Mouse (Mus musculus) forebrain, embryonic 11.5 days (tissue): ENCODE data around the gene Cd68. TPM values are rescaled to one million over a fixed set of nuclear protein-coding genes. Genes with fewer than 3 reads are reported as not detected.

Experiments used
- ATAC-seq: fragments of 200-750 bp; cut with Nextera tagmentation; replicated peaks from 2 replicates; pipeline ENCODE4 v1.8.0; 2017; ENCODE audit warnings: moderate TSS enrichment; ENCODE audit not compliant: low FRiP score
- DNase-seq: peaks from one replicate; pipeline ENCODE4 v3.0.0-alpha.2; 2017; ENCODE audit warnings: low spot score
- H3K27ac ChIP-seq: fragments of 300-500 bp; sonication (generic); 2 replicates; pipeline ENCODE4 v1.5.1; 2014; ENCODE audit warnings: low read depth, low read length
- H3K27me3 ChIP-seq: fragments of 300-500 bp; sonication (generic); 2 replicates; pipeline ENCODE4 v1.6.1; 2014; ENCODE audit warnings: mild to moderate bottlenecking, low read length, mixed read lengths; ENCODE audit not compliant: control insufficient read depth, insufficient read depth
- H3K36me3 ChIP-seq: fragments of 300-500 bp; sonication (generic); 2 replicates; pipeline ENCODE4 v1.6.1; 2014; ENCODE audit warnings: mild to moderate bottlenecking, low read length, moderate library complexity, mixed read lengths; ENCODE audit not compliant: control insufficient read depth, insufficient read depth
- H3K4me1 ChIP-seq: fragments of 300-500 bp; sonication (generic); replicated peaks from 2 replicates; pipeline ENCODE4 v1.6.1; 2014; ENCODE audit warnings: low read length, mixed read lengths; ENCODE audit not compliant: control insufficient read depth, insufficient read depth
- H3K4me2 ChIP-seq: fragments of 300-500 bp; sonication (generic); 2 replicates; pipeline ENCODE4 v1.6.1; 2014; ENCODE audit warnings: low read depth, mild to moderate bottlenecking, low read length, moderate library complexity, mixed read lengths; ENCODE audit not compliant: severe bottlenecking
- H3K4me3 ChIP-seq: fragments of 300-500 bp; sonication (generic); 2 replicates; pipeline ENCODE4 v1.5.1; 2014; ENCODE audit warnings: low read depth, low read length
- H3K9ac ChIP-seq: fragments of 300-500 bp; sonication (generic); 2 replicates; pipeline ENCODE4 v1.6.1; 2014; ENCODE audit warnings: low read length
- H3K9me3 ChIP-seq: fragments of 300-500 bp; sonication (generic); 2 replicates; pipeline ENCODE4 v1.6.1; 2016; ENCODE audit warnings: low read length, mixed read lengths; ENCODE audit not compliant: control insufficient read depth
- WGBS: fragments of 180-500 bp; shearing (Covaris S2); extraction: QIAGEN DNeasy Blood & Tissue Kit; methylation state at CpG from one replicate; pipeline ENCODE4 v1.1.7; 2014; 5-methylcytosine and 5-hydroxymethylcytosine counted together
- polyA plus RNA-seq: library from polyadenylated mRNA; unstranded; fragments of >200 nt; fragmentation: Nextera tagmentation; extraction: Ambion mirVana; gene quantifications from 2 replicates; pipeline ENCODE4 v1.2.1, GENCODE M21; 2014

The Cd68 gene
- polyA plus RNA-seq, 1 experiment from 2014 or later, result 6.3 TPM

- DNase-seq, result no peak
- H3K36me3 ChIP-seq, result peaks cover 40% of the 10 kb centered on the region
- no peak overlapping the region for H3K27ac ChIP-seq
- H3K9ac ChIP-seq, result no peak overlapping the region
- H3K4me2 ChIP-seq, result no peak overlapping the region
- ATAC-seq, result no peak
- no peak overlapping the region for H3K4me3 ChIP-seq
- 83% methylated on average over 3 of the region's 3 CpGs for WGBS
- no peaks in the 10 kb centered on the region for H3K27me3 ChIP-seq
- no peaks in the 10 kb centered on the region for H3K9me3 ChIP-seq
- peaks cover 13% of the 10 kb centered on the region; the same call in 1 of the 2 replicates for H3K4me1 ChIP-seq
Observed at GRCm38 (mm10) chr11:69666665-69667005, 682 bp upstream of the Cd68 start.

- ATAC-seq, result no peak
- H3K36me3 ChIP-seq, result peaks cover 40% of the 10 kb centered on the region
- H3K4me2 ChIP-seq, result no peak overlapping the region
- H3K9me3 ChIP-seq, result no peaks in the 10 kb centered on the region
- no peak overlapping the region for H3K4me3 ChIP-seq
- peaks cover 17% of the 10 kb centered on the region; the same call in 1 of the 2 replicates for H3K4me1 ChIP-seq
- H3K27ac ChIP-seq, result no peak overlapping the region
- DNase-seq, result no peak
- H3K27me3 ChIP-seq, result no peaks in the 10 kb centered on the region
- 80% methylated on average over 9 of the region's 9 CpGs for WGBS
- no peak overlapping the region for H3K9ac ChIP-seq
Observed at GRCm38 (mm10) chr11:69665457-69665960, 444 bp downstream of the Cd68 start.

- H3K4me1 ChIP-seq, result peaks cover 11% of the 10 kb centered on the region; the same call in 1 of the 2 replicates
- no peaks in the 10 kb centered on the region for H3K27me3 ChIP-seq
- H3K9me3 ChIP-seq, result no peaks in the 10 kb centered on the region
- H3K4me2 ChIP-seq, result no peak overlapping the region
- H3K36me3 ChIP-seq, result peaks cover 35% of the 10 kb centered on the region
- no peak overlapping the region for H3K27ac ChIP-seq
- 94% methylated on average over 7 of the region's 7 CpGs for WGBS
- no peak for DNase-seq
- no peak overlapping the region for H3K4me3 ChIP-seq
- ATAC-seq, result no peak
- H3K9ac ChIP-seq, result no peak overlapping the region
Observed at GRCm38 (mm10) chr11:69664841-69665240, 1.1 kb downstream of the Cd68 start.

GRCm38 (mm10) chr11:69663795-69664194 lies 2.2 kb downstream of the Cd68 start:
- no peak overlapping the region for H3K4me3 ChIP-seq
- DNase-seq (no peak), ATAC-seq (no peak)
- H3K4me2 ChIP-seq, result no peak overlapping the region
- no peaks in the 10 kb centered on the region for H3K27me3 ChIP-seq
- no peak overlapping the region for H3K27ac ChIP-seq
- peaks cover 10% of the 10 kb centered on the region; the same call in 1 of the 2 replicates for H3K4me1 ChIP-seq
- peaks cover 26% of the 10 kb centered on the region for H3K36me3 ChIP-seq
- no peaks in the 10 kb centered on the region for H3K9me3 ChIP-seq
- H3K9ac ChIP-seq, result no peak overlapping the region
- 87% methylated on average over 6 of the region's 6 CpGs for WGBS

- WGBS, result 70% methylated on average over 13 of the region's 13 CpGs
- H3K4me2 ChIP-seq, result peak overlapping the region; percentile 52
- H3K36me3 ChIP-seq, result peaks cover 23% of the 10 kb centered on the region
- H3K9ac ChIP-seq, result peak overlapping the region; percentile 78
- H3K9me3 ChIP-seq, result no peaks in the 10 kb centered on the region
- ATAC-seq, result peak; percentile 42
- DNase-seq, result no peak
- H3K27me3 ChIP-seq, result no peaks in the 10 kb centered on the region
- H3K4me1 ChIP-seq, result peaks cover 10% of the 10 kb centered on the region; the same call in 1 of the 2 replicates
- H3K27ac ChIP-seq, result peak overlapping the region; percentile 96
- H3K4me3 ChIP-seq, result peak overlapping the region; percentile 47
Observed at GRCm38 (mm10) chr11:69662967-69663671, 2.8 kb downstream of the Cd68 start.

- peak within 1 kb of the TSS; percentile 96 for H3K27ac ChIP-seq
- DNase-seq (peak; percentile 97), ATAC-seq (peak; percentile 95)
- H3K4me1 ChIP-seq, result peaks cover 10% of the 10 kb centered on the region; the same call in 1 of the 2 replicates
- under 1% methylated on average over 48 of the region's 48 CpGs for WGBS
- no peaks in the 10 kb centered on the region for H3K9me3 ChIP-seq
- no peaks in the 10 kb centered on the region for H3K27me3 ChIP-seq
- peak within 1 kb of the TSS; percentile 78 for H3K9ac ChIP-seq
- H3K4me3 ChIP-seq, result peak within 1 kb of the TSS; percentile 47
- H3K4me2 ChIP-seq, result peak within 1 kb of the TSS; percentile 52
- H3K36me3 ChIP-seq, result peaks cover 18% of the 10 kb centered on the region
Observed at GRCm38 (mm10) chr11:69662213-69662966, 3.6 kb downstream of the Cd68 start, which contains the start of gene Mpdu1. Mpdu1 (minus strand) TSS chr11:69662642.

GRCm38 (mm10) chr11:69661221-69661881 lies 4.6 kb downstream of the Cd68 start:
- Histone ChIP-seq H3K9ac (peak overlapping the region; percentile 78; the same call in 1 of the 2 replicates), H3K4me3 (peak overlapping the region; percentile 47), H3K27ac (peak overlapping the region; percentile 96), H3K4me1 (peaks cover 10% of the 10 kb centered on the region; the same call in 1 of the 2 replicates), H3K4me2 (peak overlapping the region; percentile 52), H3K27me3 (no peaks in the 10 kb centered on the region), H3K36me3 (peaks cover 15% of the 10 kb centered on the region), H3K9me3 (no peaks in the 10 kb centered on the region)
- 90% methylated on average over 3 of the region's 3 CpGs for WGBS
- ATAC-seq, result no peak
- DNase-seq, result no peak

GRCm38 (mm10) chr11:69657462-69657881 lies 8.5 kb downstream of the Cd68 start:
- Histone ChIP-seq H3K4me3 (no peak overlapping the region), H3K4me2 (no peak overlapping the region), H3K9me3 (no peaks in the 10 kb centered on the region), H3K27me3 (no peaks in the 10 kb centered on the region), H3K27ac (no peak overlapping the region), H3K4me1 (peaks cover 13% of the 10 kb centered on the region; the same call in 1 of the 2 replicates), H3K36me3 (peaks cover 9% of the 10 kb centered on the region), H3K9ac (no peak overlapping the region)
- WGBS, result 83% methylated on average over 15 of the region's 15 CpGs
- no peak for DNase-seq
- no peak for ATAC-seq
